Mouse (Mus musculus) brain, embryonic 14.5 days (tissue): ENCODE measurements at regions not wholly inside any gene's neighbourhood (a gene's known extent, or its start where the extent isn't known, plus 50 kb on each side); places are given as distances from the start of the nearest gene placed in this dataset.

Source experiments
- CTCF ChIP-seq: fragments of 200-500 bp; IDR thresholded peaks from 2 replicates; pipeline ENCODE4 v1.5.1; 2012; ENCODE audit warnings: inconsistent platforms, mild to moderate bottlenecking, moderate library complexity, borderline replicate concordance; ENCODE audit not compliant: insufficient read depth, insufficient read length; ENCODE audit errors: extremely low read depth
- POLR2A ChIP-seq: fragments of 200-500 bp; IDR thresholded peaks from 2 replicates; pipeline ENCODE4 v1.6.1; 2012; ENCODE audit warnings: mild to moderate bottlenecking, inconsistent platforms, borderline replicate concordance; ENCODE audit not compliant: poor library complexity, insufficient read depth, insufficient read length, severe bottlenecking; ENCODE audit errors: extremely low read depth

GRCm38 (mm10) chr8:35206271-35206670 is 559.3 kb upstream of the Gm19410 start:
- TF ChIP-seq CTCF: no peak
- TF ChIP-seq POLR2A: no peak
